Mouse (Mus musculus) layer of hippocampus, adult 9-11 months (tissue): ENCODE measurements at regions not wholly inside any gene's neighbourhood (a gene's known extent, or its start where the extent isn't known, plus 50 kb on each side); places are given as distances from the start of the nearest gene placed in this dataset.
"Not testable (repeated sequence)": the region's sequence is repeated elsewhere in the genome, so short reads cannot be mapped to it uniquely, and the experiment has no call there.

Experiments used
- DNase-seq: peaks from one replicate; pipeline ENCODE4 v3.0.0; 2022

- DNase-seq, result no peak
Measured at GRCm38 (mm10) chr14:17055741-17056140, 236.8 kb upstream of the Rarb start.

DNA sequence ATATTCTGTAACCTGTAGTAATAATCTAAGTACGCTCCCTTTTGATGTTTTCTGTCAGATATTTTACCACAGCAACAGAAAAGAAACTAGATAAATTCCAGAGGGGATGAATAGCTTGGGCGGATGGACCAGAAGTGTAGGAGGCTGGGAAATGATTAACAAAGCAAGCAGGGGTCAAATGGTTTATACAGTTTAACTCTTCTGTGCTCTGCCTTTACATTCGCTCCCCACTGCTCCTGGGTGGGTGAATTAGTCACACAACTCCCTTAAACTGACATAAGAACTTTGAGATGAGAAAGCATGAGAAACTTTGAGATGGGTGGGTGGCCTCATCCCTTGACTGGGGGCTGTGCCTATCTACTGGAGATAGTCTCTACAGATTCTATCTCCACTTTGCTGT is 235.4 kb upstream of the Rarb start:
- no peak for DNase-seq

GRCm38 (mm10) chr14:17046808-17047207 is 227.9 kb upstream of the Rarb start:
- DNase-seq, result no peak

DNA sequence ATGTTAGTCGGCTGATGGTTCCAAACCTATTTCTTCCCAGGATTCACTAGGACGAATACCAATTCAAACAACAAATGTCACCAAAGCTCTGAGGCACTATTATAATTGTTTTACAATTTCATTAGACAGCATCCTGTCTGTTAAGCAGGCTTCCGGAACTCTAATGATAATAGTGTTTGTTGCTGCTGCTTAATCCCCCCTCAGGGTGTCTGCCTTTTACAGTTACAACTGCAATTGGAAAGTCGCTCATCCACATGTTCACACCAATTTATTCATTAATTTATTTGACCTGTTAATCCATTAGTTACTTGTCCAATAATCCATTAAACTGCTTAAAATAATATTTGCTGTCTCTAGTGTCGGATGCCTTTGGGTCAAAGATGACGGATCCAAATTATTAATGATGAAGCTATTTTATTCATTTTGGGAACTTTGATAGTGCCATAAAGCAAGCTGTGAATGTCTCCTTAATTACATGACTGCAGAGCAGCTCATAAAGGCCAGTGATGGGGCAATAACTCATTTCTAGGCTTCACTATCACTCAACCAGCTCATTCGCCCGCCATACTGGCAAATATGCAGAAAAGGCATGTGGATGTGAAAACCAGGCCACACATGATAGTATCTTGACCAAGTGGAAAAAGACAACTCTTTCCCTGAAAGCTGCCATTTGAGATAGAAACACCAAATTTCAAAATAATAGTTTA is 226.6 kb upstream of the Rarb start:
- no peak for DNase-seq

DNA sequence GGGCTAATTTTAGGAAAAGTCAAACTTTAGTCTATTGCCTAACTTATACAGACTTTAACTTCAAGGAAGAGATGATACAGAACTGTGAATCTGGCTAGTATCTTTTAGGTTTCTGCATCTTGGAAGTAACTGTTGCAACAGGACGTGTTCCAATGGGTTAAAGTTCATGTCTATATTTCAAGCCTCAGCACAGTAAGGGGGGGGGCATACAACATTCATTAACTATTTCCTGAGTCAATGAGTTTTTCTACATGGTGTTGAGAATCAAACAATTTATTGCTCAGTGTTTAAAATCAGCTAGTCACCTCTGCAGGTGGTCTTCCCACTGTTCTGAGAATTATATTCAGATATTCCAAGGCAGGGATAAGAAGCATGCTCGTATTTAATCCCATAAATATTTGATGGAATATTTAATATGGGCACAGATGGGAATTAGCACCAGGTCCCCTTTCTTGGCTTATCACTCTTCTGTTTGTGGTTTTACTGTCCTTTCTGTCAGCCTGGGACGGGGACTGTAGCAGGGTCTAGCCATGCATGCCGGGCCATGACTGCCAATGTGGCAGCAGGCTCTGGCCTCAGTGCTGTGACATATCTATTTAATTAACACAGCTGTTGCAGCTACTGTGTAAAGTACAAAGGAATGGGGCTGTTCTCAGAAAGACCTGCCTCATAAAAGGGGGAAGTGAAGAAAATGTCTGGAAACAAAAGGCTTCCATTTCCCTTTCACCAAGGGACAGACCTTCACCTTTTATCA is 201.8 kb upstream of the Rarb start:
- no peak for DNase-seq

DNA sequence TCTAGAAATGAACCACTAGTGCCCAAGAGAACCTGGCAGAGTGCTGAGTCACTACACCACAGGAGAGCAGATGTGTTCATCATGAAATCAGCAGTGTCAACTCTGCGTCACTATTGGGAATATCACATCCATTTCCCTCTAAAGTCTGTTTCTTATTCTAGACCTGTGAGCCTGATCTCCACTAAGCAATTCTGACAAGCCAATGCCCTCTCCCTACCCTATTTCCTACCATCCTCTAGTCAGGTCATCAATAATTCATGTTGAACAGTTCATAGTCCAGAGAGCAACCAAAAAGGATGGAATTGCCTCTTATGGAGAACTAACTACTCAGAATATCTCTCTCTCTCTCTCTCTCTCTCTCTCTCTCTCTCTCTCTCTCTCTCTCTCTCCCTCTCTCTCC is 194.0 kb upstream of the Rarb start:
- DNase-seq, result no peak

DNA sequence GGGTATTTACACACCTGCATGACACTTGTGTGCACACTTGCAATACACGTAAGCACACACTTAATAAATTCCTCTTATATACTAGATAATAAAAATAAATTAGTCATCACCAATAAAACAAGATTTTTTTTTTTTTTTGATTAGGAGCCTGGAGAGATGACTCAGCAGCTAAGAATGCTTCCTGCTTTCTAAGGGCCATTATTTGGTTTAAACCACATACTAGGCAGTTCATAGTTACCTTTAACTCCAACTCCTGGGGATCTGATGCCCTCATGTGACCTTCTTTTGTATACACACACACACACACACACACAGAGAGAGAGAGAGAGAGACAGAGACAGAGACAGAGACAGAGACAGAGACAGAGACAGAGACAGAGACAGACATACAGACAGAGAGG is 193.2 kb upstream of the Rarb start:
- no peak for DNase-seq

DNA sequence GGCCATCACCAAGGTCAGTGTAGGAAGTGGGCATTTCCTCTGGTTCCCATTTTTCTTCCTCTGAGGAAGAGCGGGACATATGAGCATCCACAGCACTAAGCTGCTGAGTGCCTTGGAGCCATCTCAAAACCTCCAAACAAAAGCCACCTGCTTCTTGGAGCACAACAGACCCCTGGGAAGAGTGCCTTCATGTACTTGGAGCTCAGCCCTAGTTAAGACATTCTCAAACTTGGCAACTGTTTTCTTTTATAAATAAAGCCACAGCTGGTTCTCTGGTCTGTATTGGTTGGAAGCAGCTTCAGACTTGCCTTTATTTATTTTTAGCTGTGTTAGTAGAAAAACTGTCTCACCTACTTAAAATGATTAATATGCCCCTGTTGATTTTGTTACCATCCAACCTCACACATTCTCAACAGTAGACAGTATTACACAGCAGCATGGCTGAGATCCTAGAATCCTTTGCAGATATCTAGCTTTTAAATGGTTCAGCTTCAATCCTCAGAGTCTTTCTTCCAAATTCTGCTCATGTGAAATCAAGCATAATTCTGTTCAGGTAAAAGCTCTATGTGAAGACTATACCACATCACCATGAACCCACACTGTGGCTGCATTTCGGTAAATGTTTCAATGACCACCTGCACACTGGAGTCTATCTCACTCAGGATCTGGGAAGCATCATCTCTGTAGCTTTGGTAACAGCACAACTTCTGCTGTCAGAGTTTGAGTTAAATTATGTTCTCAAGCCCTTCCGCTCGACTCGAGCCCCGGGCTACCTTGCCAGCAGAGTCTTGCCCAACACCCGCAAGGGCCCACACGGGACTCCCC is 186.4 kb upstream of the Rarb start:
- peak; percentile 14 for DNase-seq

GRCm38 (mm10) chr14:17004714-17005113 is 185.8 kb upstream of the Rarb start:
- no peak for DNase-seq

DNA sequence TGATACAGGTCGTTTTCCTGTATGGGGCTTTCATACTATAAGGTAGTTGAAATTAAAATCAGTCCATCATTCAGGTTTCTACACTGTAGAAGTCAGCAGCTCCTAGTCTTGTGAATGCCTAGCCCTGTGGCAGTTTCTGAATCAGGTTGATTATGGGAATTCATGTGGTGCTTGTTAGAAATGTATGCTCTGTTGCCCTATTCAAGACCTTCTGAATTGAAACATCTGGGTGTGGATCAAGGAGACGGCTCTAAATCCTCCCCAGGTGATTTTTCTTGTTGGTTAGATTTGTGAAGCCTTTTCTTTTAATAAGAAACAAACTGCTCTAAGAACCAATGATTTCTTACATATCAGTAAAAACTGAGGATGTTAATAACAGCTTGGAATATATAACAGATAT is 177.8 kb upstream of the Rarb start:
- no peak for DNase-seq

DNA sequence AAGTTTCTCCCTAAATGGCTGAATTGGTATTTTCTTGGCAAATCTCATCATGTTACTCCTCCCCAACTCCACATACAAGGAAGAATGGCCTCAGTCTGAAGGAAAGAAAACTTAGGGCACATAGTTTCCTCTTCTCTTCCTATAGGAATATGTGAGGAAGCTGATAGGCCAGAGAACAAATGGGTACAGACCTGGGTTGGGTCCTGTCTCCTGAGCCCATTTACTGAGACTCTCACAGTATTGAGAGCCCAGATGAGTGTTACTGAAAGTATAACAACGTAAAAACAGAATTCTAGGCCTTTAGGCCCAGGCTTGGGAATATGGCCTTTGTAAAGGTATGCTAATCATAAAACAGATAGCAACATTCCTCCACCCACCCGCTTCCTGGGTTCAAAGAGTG is 152.0 kb upstream of the Rarb start:
- DNase-seq, result not testable (repeated sequence)

DNA sequence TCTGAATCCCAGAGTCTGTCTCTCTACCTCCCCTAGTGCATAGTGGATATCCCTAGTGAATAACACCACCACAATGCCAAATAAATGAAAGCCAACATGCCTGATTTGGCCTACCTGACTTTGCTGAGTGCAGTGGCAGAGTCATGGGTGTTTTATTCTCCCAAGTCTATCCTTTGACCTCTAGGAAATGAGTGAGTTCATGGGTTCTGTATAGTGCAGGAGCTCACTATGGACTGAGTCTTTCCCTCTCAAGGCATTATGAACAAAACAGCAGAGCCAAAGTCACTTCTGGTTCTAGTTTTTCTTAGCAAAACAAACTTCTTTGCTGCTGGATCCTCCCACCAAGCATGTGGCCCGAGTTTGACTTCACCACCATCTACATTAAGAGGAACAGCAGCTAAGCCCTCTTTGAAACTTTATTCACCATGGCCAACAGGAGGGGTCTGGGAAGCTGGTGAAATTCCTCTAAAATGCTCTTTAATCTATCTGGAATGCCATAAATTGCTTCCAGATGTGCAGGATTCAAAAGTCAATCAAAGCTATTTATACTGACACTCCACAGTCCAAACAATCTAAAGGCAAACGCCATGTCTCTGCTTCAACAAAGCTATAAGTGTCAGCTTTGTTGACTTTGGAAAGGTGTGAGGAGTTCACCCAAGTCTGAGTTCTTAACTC is 145.9 kb upstream of the Rarb start:
- DNase-seq, result no peak

DNA sequence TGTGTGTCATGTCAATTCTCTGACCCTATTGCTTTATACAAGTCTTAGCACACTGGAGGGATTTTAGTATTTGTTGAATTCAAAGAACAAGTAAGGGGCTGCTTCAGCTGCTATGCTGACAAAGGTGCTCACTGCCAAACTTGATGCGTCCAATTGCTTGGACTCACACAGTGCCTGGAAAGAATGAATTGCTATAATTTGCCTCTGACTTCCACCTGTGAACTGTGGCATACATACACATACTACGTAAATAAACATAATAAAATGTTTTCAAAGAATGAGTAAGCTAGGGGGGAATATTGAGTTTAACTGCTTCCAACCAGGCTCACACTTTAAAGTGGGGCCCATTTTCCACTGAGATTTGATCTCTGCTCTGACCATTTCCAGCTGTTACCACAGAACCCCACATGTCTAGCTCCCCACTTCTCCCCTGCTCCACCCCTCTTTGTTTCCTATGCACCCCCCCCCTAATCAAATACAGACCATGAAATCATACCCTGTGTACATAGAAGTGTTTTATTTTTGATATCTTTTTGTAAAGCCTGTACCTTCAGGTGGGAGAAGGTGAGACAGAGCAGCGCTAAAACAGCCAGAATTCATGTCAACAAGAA is 143.4 kb upstream of the Rarb start:
- no peak for DNase-seq

- no peak for DNase-seq
Measured at GRCm38 (mm10) chr14:16957802-16958201, 138.8 kb upstream of the Rarb start.

DNA sequence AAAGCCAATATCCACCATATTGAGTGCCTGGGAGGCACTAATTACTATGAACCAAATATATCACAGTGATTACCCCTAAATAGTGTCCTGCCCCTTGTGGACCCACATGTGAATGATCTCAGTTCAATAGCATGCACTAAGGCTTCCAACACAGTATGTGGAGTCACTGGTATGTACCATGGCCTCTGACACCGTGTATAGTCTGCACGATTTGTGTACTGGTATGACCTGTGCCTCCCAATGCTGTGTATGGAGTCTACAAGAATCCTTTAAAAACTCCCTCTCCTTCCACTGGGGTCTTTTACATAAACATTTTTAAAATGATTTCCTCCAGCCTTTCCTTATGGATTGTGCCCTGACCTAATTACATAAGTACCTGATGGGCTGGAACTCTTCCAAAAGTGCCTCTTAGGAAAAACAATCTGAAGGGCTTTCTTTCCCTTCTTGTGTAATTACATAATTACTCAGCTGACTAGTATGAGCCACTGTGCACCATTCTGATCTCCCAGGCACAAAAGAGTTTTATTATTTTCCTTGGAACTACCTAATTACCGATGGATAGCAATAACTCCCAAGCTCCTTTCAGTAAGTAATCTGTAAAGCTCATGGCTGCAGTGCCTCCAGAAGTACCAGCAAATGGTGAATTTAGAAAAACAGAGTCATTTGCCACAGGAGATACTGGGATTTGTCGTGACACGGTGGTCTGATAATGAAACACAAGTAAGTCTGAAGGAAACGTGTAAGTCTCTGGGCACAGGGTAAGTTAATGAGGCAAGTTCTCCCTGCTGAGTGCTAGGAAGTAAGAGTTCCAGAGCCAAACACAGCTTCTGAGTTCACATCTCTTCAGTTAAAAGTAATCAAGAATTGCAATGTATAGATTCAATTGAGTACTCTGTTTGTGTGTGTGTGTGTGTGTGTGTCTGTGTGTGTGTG is 135.8 kb upstream of the Rarb start:
- DNase-seq, result no peak

DNA sequence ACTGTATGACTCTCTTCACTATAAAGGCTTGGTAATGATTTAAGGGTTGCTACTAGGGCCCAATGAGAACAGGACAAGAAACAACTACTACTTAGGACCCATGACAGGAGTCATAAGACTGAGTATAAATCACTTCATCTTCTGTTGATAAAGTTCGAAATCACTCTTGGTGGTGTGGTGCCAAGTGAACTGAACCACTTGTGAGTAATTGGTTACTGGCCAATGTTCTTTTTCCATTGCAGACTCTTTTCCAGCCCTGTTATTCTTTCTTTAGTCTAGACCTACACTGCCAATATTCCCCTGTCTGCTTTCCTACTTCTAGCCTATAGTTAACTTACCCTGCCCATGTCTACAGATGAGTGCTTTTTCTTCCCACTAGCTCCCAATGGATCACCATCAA is 129.8 kb upstream of the Rarb start:
- DNase-seq, result no peak

DNA sequence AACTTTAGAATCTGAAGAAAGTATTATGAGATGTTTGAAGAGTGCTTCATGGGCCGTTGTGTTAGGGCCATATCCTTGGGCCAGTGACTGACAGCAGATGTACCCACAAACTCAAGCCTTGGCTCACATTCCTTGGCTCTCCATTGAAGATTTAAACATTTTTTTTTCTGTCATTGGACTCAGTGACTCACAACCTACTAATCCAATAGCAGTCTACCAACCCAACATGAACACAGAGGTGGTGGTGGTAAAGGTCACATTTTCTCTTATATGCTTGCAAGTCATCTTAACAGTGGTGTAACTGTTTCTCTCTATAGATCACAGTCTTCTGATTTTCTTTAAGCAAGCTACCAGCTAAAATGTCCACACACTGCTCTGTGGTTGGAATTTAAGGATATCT is 125.5 kb upstream of the Rarb start:
- no peak for DNase-seq

GRCm38 (mm10) chr14:16943531-16943930 is 124.6 kb upstream of the Rarb start:
- no peak for DNase-seq

- DNase-seq, result no peak
Measured at GRCm38 (mm10) chr14:16927136-16927535, 108.2 kb upstream of the Rarb start.

- DNase-seq, result no peak
Measured at GRCm38 (mm10) chr14:16901534-16902147, 82.7 kb upstream of the Rarb start.
